Mouse (Mus musculus) leukemia stem cell, adult 10-12 weeks (primary cell): ENCODE measurements around the gene Mettl7a1. TPM values are rescaled to one million over a fixed set of nuclear protein-coding genes. Genes with fewer than 3 reads are reported as not detected.

Experiments
- polyA plus RNA-seq: library from polyadenylated mRNA; stranded (reverse); fragments of >175 nt; gene quantifications from 2 replicates; pipeline ENCODE4 v1.2.3, GENCODE M21; 2012; ENCODE audit warnings: low replicate concordance

Gene Mettl7a1
- 23.8 and 40.8 TPM in 2 replicates for polyA plus RNA-seq

DNA sequence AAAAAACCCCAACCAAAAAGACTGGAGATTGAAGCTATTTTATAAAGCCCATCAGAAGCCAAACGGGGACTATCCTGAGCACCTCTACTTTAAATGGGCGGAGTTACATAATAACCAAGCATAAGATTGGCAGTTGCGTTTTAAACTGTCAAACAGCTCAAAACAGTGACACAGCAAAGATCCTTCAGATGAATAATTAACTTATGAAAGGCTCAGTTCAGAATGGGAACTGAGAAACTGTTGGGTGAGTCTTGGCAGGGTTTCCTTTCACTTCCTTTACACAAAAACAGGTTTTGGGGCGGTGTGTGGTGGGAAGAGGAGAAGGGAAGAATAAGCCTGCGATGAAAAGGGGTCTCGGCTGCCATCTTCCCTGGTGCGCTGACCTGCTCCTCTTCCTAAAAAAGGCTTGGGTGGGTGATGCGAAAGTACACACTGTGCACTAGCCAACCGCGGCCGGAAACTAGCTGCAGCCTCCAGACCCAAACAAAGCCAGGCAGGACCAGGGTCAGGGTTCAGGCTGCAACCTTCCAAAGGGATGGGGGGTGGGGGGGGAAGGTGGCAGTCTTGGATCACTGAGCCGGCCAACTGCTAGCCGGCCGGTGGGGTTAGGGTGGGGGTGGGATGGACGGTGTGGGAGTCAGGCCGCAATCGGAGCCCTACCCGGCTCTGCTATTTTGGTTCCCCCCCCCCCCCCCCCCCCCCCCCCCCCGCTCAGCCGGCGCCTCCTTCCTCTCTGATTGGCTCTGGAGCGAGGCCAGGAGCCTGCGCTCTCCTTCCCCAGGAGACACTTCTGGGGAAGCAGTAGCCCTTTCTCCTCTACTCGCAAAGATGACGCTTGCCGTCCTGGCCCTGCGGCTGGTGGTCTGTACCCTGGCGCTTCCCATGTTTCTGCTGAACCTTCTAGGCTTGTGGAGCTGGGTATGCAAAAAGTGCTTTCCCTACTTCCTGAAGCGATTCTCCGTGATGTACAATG, at the start of gene Mettl7a1:
Gene Mettl7a1 (plus strand): TSS at position 122 of the 973 bp plus-strand sequence.

GRCm38 (mm10) chr15:100280626-100281025, 23.3 kb upstream of the Mettl7a1 start, which contains the start of gene Tmprss12:
Gene Tmprss12 (plus strand): TSS chr15:100280837.

GRCm38 (mm10) chr15:100334629-100335028, 30.7 kb downstream of the Mettl7a1 start, which contains the start of gene Mettl7a3:
Gene Mettl7a3 (plus strand): TSS chr15:100334929.

GRCm38 (mm10) chr15:100352711-100353250, 48.8 kb downstream of the Mettl7a1 start, which contains the start of the genes Methig1 and Mettl7a2:
Gene Methig1 (plus strand): TSS chr15:100353149.
Gene Mettl7a2 (plus strand): TSS chr15:100353200.

GRCm38 (mm10) chr15:100364242-100364641, 60.3 kb downstream of the Mettl7a1 start, which contains the start of gene Higd1c:
Gene Higd1c (plus strand): TSS chr15:100364542.

Other genes starting within 250 kb of the Mettl7a1 start
- 27.8 and 31.3 TPM in 2 replicates for gene Atf1, start 76.3 kb upstream of the Mettl7a1 start, polyA plus RNA-seq
- not detected in 2 replicates for gene Tmprss12, start 23.3 kb upstream of the Mettl7a1 start, polyA plus RNA-seq
- gene Mettl7a3, start 30.8 kb downstream of the Mettl7a1 start, polyA plus RNA-seq, result not detected in 2 replicates
- not detected in 2 replicates for gene Methig1, start 49.0 kb downstream of the Mettl7a1 start, polyA plus RNA-seq
- gene Mettl7a2, start 49.1 kb downstream of the Mettl7a1 start, polyA plus RNA-seq, result not detected in 2 replicates
- gene Higd1c, start 60.4 kb downstream of the Mettl7a1 start, polyA plus RNA-seq, result not detected in 2 replicates
- 0.36 TPM in 1 of 2 replicates, not detected in the other for gene Gm5475, start 118.0 kb downstream of the Mettl7a1 start, polyA plus RNA-seq
- 8.6 and 10.9 TPM in 2 replicates for gene Slc11a2, start 120.9 kb downstream of the Mettl7a1 start, polyA plus RNA-seq
- gene Letmd1, start 164.9 kb downstream of the Mettl7a1 start, polyA plus RNA-seq, result 6.8 and 36.4 TPM in 2 replicates
- gene Csrnp2, start 191.3 kb downstream of the Mettl7a1 start, polyA plus RNA-seq, result 1.6 and 1.7 TPM in 2 replicates
- 2.4 and 3.4 TPM in 2 replicates for gene Tfcp2, start 247.9 kb downstream of the Mettl7a1 start, polyA plus RNA-seq